Mouse (Mus musculus) embryonic facial prominence, embryonic 13.5 days (tissue): ENCODE data around the gene Spag5. TPM values are rescaled to one million over a fixed set of nuclear protein-coding genes. Genes with fewer than 3 reads are reported as not detected.

Source experiments
- ATAC-seq: fragments of 200-750 bp; cut with Nextera tagmentation; 2 replicates; pipeline ENCODE4 v1.8.0; 2017; ENCODE audit warnings: low read depth; ENCODE audit not compliant: insufficient number of reproducible peaks, insufficient read depth, low FRiP score, low TSS enrichment
- H3K27ac ChIP-seq: fragments of 300-500 bp; sonication (generic); 2 replicates; pipeline ENCODE4 v1.5.1; 2015; ENCODE audit warnings: moderate library complexity, mild to moderate bottlenecking, inconsistent platforms
- H3K27me3 ChIP-seq: fragments of 300-500 bp; sonication (generic); 2 replicates; pipeline ENCODE4 v1.6.1; 2015; ENCODE audit warnings: mild to moderate bottlenecking, inconsistent platforms
- H3K36me3 ChIP-seq: fragments of 300-500 bp; sonication (generic); 2 replicates; pipeline ENCODE4 v1.6.1; 2015; ENCODE audit warnings: mild to moderate bottlenecking, inconsistent platforms
- H3K4me1 ChIP-seq: fragments of 300-500 bp; sonication (generic); 2 replicates; pipeline ENCODE4 v1.6.1; 2015; ENCODE audit warnings: inconsistent platforms
- H3K4me2 ChIP-seq: fragments of 300-500 bp; sonication (generic); 2 replicates; pipeline ENCODE4 v1.6.1; 2015; ENCODE audit warnings: moderate library complexity, mild to moderate bottlenecking, inconsistent platforms
- H3K4me3 ChIP-seq: fragments of 300-500 bp; sonication (generic); 2 replicates; pipeline ENCODE4 v1.5.1; 2015; ENCODE audit warnings: mild to moderate bottlenecking, inconsistent platforms
- H3K9ac ChIP-seq: fragments of 300-500 bp; sonication (generic); 2 replicates; pipeline ENCODE4 v1.6.1; 2015; ENCODE audit warnings: mild to moderate bottlenecking, inconsistent platforms
- H3K9me3 ChIP-seq: fragments of 300-500 bp; sonication (generic); 2 replicates; pipeline ENCODE4 v1.6.1; 2016; ENCODE audit warnings: inconsistent platforms
- WGBS: fragments of 180-500 bp; shearing (Covaris S2); methylation state at CpG from one replicate; pipeline ENCODE4 v1.1.7; 2015; ENCODE audit warnings: mixed read lengths; 5-methylcytosine and 5-hydroxymethylcytosine counted together
- polyA plus RNA-seq: library from polyadenylated mRNA; unstranded; fragments of >200 nt; fragmentation: Nextera tagmentation; extraction: Ambion mirVana; gene quantifications from 2 replicates; pipeline ENCODE4 v1.2.1, GENCODE M21; 2015

Gene Spag5
- polyA plus RNA-seq, 1 experiment from 2014 or later: 44.3 TPM

DNA sequence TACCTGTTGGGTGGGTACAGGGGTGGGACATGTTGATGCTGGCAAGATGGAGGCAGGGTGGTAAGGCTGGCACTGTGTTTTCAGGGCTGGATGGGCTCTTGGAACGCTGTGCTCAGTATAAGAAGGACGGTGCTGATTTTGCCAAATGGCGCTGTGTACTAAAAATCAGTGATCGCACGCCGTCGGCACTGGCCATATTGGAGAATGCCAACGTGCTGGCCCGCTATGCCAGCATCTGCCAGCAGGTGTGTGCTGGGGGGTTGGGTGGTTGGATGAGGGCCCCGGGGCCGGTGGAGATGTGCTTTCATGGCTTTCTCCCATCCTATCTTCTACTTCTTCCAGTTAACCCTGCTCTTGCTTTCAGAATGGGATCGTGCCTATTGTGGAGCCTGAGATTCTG lies 23.6 kb downstream of the Spag5 start:
- no peaks in the 10 kb centered on the region for H3K27me3 ChIP-seq
- H3K4me1 ChIP-seq: peaks cover 25% of the 10 kb centered on the region
- ATAC-seq: no peak
- 93% methylated on average over 12 of the region's 12 CpGs for WGBS
- H3K36me3 ChIP-seq: peaks cover 16% of the 10 kb centered on the region
- no peak overlapping the region for H3K9ac ChIP-seq
- H3K4me3 ChIP-seq: no peak overlapping the region
- H3K9me3 ChIP-seq: no peaks in the 10 kb centered on the region
- H3K4me2 ChIP-seq: no peak overlapping the region
- H3K27ac ChIP-seq: no peak overlapping the region

DNA sequence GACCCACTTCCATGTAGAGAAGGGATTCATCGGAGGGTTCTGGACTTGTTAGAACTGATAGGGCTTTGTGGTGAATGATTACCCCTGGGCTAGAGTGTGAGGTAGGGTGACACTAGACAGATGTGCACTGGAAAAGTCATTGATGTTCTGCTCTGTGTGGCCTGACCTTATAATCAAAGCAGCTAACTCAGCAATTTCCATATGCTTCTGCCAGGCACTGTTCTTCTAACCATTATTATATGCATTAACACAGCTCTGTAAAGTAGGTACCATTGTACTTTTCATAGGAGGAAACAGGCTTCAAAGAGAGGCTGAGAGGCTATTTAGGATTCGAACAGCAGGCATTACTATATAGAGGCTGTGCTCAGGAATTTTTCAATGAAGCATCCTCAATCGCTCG lies 25.9 kb downstream of the Spag5 start:
- H3K36me3 ChIP-seq: peaks cover under 1% of the 10 kb centered on the region
- 87% methylated on average over 4 of the region's 4 CpGs for WGBS
- H3K4me1 ChIP-seq: peaks cover 21% of the 10 kb centered on the region
- no peak overlapping the region for H3K4me3 ChIP-seq
- no peak overlapping the region for H3K4me2 ChIP-seq
- no peak overlapping the region for H3K9ac ChIP-seq
- ATAC-seq: no peak
- no peaks in the 10 kb centered on the region for H3K27me3 ChIP-seq
- H3K9me3 ChIP-seq: no peaks in the 10 kb centered on the region
- no peak overlapping the region for H3K27ac ChIP-seq

GRCm38 (mm10) chr11:78327634-78328511 lies 26.5 kb downstream of the Spag5 start, which contains the start of gene Pigs:
Gene Pigs (plus strand): TSS chr11:78328415.
- Histone ChIP-seq H3K9me3 (no peaks in the 10 kb centered on the region), H3K4me3 (peak within 1 kb of the TSS; percentile 86), H3K4me2 (peak within 1 kb of the TSS; percentile 93), H3K27ac (no peak within 1 kb of the TSS), H3K27me3 (no peaks in the 10 kb centered on the region), H3K4me1 (peaks cover 15% of the 10 kb centered on the region), H3K9ac (peak within 1 kb of the TSS; percentile 89), H3K36me3 (peaks cover 8% of the 10 kb centered on the region)
- 14% methylated on average over 37 of the region's 37 CpGs for WGBS
- peak; percentile 89 for ATAC-seq

DNA sequence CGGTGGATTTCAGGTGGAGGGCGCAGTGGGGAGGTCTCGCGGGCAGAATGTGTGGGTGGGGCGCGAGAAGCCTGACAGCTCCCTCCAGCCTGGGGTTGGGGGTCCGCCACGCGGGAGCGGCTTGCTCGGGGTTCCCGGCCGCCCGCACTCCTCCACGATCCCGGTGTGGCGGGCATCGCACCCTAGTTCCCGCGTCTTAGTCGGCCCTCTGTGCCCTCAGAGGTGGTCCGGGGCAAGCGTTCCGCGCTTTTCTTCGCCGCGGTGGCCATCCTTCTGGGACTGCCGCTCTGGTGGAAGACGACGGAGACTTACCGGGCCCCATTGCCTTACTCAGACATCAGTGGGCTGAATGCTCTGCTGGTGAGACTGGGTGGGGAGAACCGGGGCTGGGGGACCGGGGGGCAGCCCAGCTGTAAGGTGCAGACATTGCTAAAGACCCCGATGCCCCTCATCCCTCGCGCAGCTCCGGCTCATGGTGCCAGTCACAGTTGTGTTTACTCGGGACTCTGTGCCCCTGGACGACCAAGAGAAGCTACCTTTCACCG lies 27.3 kb downstream of the Spag5 start:
- Histone ChIP-seq H3K9me3 (no peaks in the 10 kb centered on the region), H3K36me3 (peaks cover 15% of the 10 kb centered on the region), H3K4me3 (peak overlapping the region; percentile 86), H3K4me1 (peaks cover 8% of the 10 kb centered on the region), H3K4me2 (peak overlapping the region; percentile 93), H3K27me3 (no peaks in the 10 kb centered on the region), H3K27ac (no peak overlapping the region), H3K9ac (peak overlapping the region; percentile 89)
- ATAC-seq: no peak; the same call in 1 of the 2 replicates
- 1% methylated on average over 35 of the region's 41 CpGs for WGBS

DNA sequence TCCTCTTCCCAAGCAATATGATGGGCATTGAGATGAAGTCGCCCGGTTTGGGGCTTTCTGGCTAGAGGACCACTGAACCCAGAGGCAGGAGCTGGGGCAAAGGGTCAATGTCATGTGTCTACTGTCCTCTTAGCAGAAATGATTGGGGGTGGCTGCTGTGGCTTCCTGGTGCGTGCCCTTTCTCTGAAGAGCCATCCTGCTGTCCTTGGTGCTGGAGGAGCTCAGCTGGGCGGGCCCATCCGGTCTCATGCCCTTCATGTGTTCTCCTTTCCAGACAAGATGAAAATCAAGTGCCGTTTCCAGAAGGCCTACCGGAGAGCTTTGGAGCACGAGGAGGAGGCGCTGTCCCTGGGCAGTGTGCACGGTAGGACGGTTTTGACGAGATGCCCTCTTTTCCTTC lies 31.3 kb downstream of the Spag5 start:
- H3K27me3 ChIP-seq: no peaks in the 10 kb centered on the region
- no peak overlapping the region for H3K4me3 ChIP-seq
- no peak overlapping the region for H3K9ac ChIP-seq
- no peak for ATAC-seq
- no peaks in the 10 kb centered on the region for H3K9me3 ChIP-seq
- H3K4me2 ChIP-seq: no peak overlapping the region
- peaks cover 50% of the 10 kb centered on the region for H3K36me3 ChIP-seq
- H3K27ac ChIP-seq: no peak overlapping the region
- WGBS: 93% methylated on average over 12 of the region's 12 CpGs
- H3K4me1 ChIP-seq: peaks cover 7% of the 10 kb centered on the region

- peaks cover 61% of the 10 kb centered on the region for H3K36me3 ChIP-seq
- no peak overlapping the region for H3K9ac ChIP-seq
- no peaks in the 10 kb centered on the region for H3K9me3 ChIP-seq
- no peak overlapping the region for H3K4me3 ChIP-seq
- 86% methylated on average over 5 of the region's 5 CpGs for WGBS
- ATAC-seq: no peak
- no peak overlapping the region for H3K4me2 ChIP-seq
- no peak overlapping the region for H3K27ac ChIP-seq
- no peaks in the 10 kb centered on the region for H3K27me3 ChIP-seq
- H3K4me1 ChIP-seq: peaks cover 4% of the 10 kb centered on the region
These were observed 32.7 kb downstream of the Spag5 start for GRCm38 (mm10) chr11:78333992-78334391.

GRCm38 (mm10) chr11:78337040-78337439 lies 35.7 kb downstream of the Spag5 start:
- Histone ChIP-seq H3K4me3 (no peak overlapping the region), H3K27ac (no peak overlapping the region), H3K9ac (no peak overlapping the region), H3K4me2 (no peak overlapping the region), H3K27me3 (no peaks in the 10 kb centered on the region), H3K4me1 (no peaks in the 10 kb centered on the region), H3K36me3 (peaks cover 89% of the 10 kb centered on the region), H3K9me3 (no peaks in the 10 kb centered on the region)
- WGBS: 94% methylated on average over 8 of the region's 8 CpGs
- ATAC-seq: no peak

- no peak for ATAC-seq
- peaks cover 46% of the 10 kb centered on the region for H3K36me3 ChIP-seq
- H3K9ac ChIP-seq: no peak overlapping the region
- no peak overlapping the region for H3K4me2 ChIP-seq
- no peaks in the 10 kb centered on the region for H3K9me3 ChIP-seq
- H3K4me3 ChIP-seq: no peak overlapping the region
- H3K27ac ChIP-seq: no peak overlapping the region
- H3K4me1 ChIP-seq: peaks cover 34% of the 10 kb centered on the region
- WGBS: 85% methylated on average over 12 of the region's 12 CpGs
- H3K27me3 ChIP-seq: no peaks in the 10 kb centered on the region
These were observed 40.4 kb downstream of the Spag5 start for GRCm38 (mm10) chr11:78341702-78342101.

- H3K27me3 ChIP-seq: no peaks in the 10 kb centered on the region
- peaks cover 40% of the 10 kb centered on the region for H3K4me1 ChIP-seq
- peaks cover 44% of the 10 kb centered on the region for H3K36me3 ChIP-seq
- H3K9me3 ChIP-seq: no peaks in the 10 kb centered on the region
- WGBS: 2% methylated on average over 50 of the region's 66 CpGs
- ATAC-seq: peak; percentile 82
- peak within 1 kb of the TSS; percentile 79 for H3K4me3 ChIP-seq
- H3K4me2 ChIP-seq: peak within 1 kb of the TSS; percentile 84
- H3K27ac ChIP-seq: peak within 1 kb of the TSS; percentile 94
- peak within 1 kb of the TSS; percentile 96 for H3K9ac ChIP-seq
These were observed 42.3 kb downstream of the Spag5 start, which contains the start of gene Unc119 for GRCm38 (mm10) chr11:78343381-78344327. Gene Unc119 (plus strand): TSS chr11:78343482.

GRCm38 (mm10) chr11:78344328-78344889 lies 43.1 kb downstream of the Spag5 start:
- no peaks in the 10 kb centered on the region for H3K9me3 ChIP-seq
- peak overlapping the region; percentile 96 for H3K9ac ChIP-seq
- peaks cover 43% of the 10 kb centered on the region for H3K36me3 ChIP-seq
- 81% methylated on average over 6 of the region's 6 CpGs for WGBS
- peak overlapping the region; percentile 79 for H3K4me3 ChIP-seq
- no peaks in the 10 kb centered on the region for H3K27me3 ChIP-seq
- no peak for ATAC-seq
- peak overlapping the region; percentile 84 for H3K4me2 ChIP-seq
- H3K4me1 ChIP-seq: peaks cover 42% of the 10 kb centered on the region
- peak overlapping the region; percentile 94 for H3K27ac ChIP-seq
